Mouse (Mus musculus) limb, embryonic 10.5 days (tissue): ENCODE measurements around the gene Fam53b. TPM values are rescaled to one million over a fixed set of nuclear protein-coding genes. Genes with fewer than 3 reads are reported as not detected.

Experiments used
- DNase-seq: peaks from one replicate; pipeline ENCODE4 v3.0.0-alpha.2; 2017; ENCODE audit warnings: low spot score
- H3K27ac ChIP-seq: fragments of 300-500 bp; sonication (generic); 2 replicates; pipeline ENCODE4 v1.5.1; 2016; ENCODE audit warnings: mild to moderate bottlenecking
- H3K27me3 ChIP-seq: fragments of 300-500 bp; sonication (generic); 2 replicates; pipeline ENCODE4 v1.6.1; 2016; ENCODE audit warnings: low read depth, mild to moderate bottlenecking; ENCODE audit not compliant: poor library complexity, severe bottlenecking
- H3K36me3 ChIP-seq: fragments of 300-500 bp; sonication (generic); 2 replicates; pipeline ENCODE4 v1.6.1; 2016; ENCODE audit warnings: mild to moderate bottlenecking, moderate library complexity
- H3K4me1 ChIP-seq: fragments of 300-500 bp; sonication (generic); 2 replicates; pipeline ENCODE4 v1.6.1; 2016
- H3K4me3 ChIP-seq: fragments of 300-500 bp; sonication (generic); 2 replicates; pipeline ENCODE4 v1.5.1; 2016; ENCODE audit warnings: mild to moderate bottlenecking, moderate library complexity
- H3K9me3 ChIP-seq: fragments of 300-500 bp; sonication (generic); replicated peaks from 2 replicates; pipeline ENCODE4 v1.6.1; 2016; ENCODE audit warnings: mild to moderate bottlenecking
- WGBS: fragments of 180-500 bp; shearing (Covaris S2); methylation state at CpG from one replicate; pipeline ENCODE4 v1.1.7; 2016; 5-methylcytosine and 5-hydroxymethylcytosine counted together
- polyA plus RNA-seq: library from polyadenylated mRNA; unstranded; fragments of >200 nt; fragmentation: Nextera tagmentation; extraction: Ambion mirVana; gene quantifications from 2 replicates; pipeline ENCODE4 v1.2.1, GENCODE M21; 2016

The Fam53b gene
- polyA plus RNA-seq, 1 experiment from 2014 or later = 32.7 TPM

GRCm38 (mm10) chr7:132795141-132795540, 18.5 kb downstream of the Fam53b start:
- Histone ChIP-seq H3K4me3 (no peak overlapping the region), H3K27me3 (no peaks in the 10 kb centered on the region), H3K4me1 (peaks cover 28% of the 10 kb centered on the region), H3K27ac (no peak overlapping the region), H3K36me3 (peaks cover 19% of the 10 kb centered on the region), H3K9me3 (no peaks in the 10 kb centered on the region)
- WGBS = 92% methylated on average over 5 of the region's 5 CpGs
- DNase-seq = no peak

DNA sequence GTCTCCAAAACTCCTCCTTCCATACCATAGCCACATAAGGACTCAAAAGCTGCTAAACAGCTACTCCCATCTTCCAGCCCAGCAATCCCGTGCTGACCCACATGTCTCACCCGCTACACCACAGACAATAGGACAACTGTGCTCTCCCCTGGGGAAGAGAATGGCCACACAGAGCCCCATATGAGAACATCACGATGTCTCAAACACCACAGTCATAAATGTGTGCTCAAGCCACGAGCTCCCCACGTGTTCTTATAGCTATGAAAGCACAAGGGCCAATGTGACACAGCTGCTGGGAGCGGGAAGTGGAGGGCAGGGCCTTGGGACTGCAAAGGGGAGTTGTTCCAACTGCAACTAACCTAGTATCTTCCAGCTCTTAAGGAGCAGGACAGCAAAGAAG, 20.2 kb downstream of the Fam53b start:
- peaks cover 30% of the 10 kb centered on the region for H3K4me1 ChIP-seq
- H3K9me3 ChIP-seq = no peaks in the 10 kb centered on the region
- H3K27ac ChIP-seq = no peak overlapping the region
- H3K36me3 ChIP-seq = peaks cover 24% of the 10 kb centered on the region
- WGBS = 76% methylated on average over 6 of the region's 6 CpGs
- no peak overlapping the region for H3K4me3 ChIP-seq
- H3K27me3 ChIP-seq = no peaks in the 10 kb centered on the region
- DNase-seq = no peak

GRCm38 (mm10) chr7:132790447-132791219, 23.1 kb downstream of the Fam53b start:
- Histone ChIP-seq H3K36me3 (peaks cover 12% of the 10 kb centered on the region), H3K4me1 (peaks cover 41% of the 10 kb centered on the region), H3K9me3 (no peaks in the 10 kb centered on the region), H3K27ac (no peak overlapping the region), H3K4me3 (no peak overlapping the region), H3K27me3 (no peaks in the 10 kb centered on the region)
- WGBS = 90% methylated on average over 14 of the region's 14 CpGs
- no peak for DNase-seq

DNA sequence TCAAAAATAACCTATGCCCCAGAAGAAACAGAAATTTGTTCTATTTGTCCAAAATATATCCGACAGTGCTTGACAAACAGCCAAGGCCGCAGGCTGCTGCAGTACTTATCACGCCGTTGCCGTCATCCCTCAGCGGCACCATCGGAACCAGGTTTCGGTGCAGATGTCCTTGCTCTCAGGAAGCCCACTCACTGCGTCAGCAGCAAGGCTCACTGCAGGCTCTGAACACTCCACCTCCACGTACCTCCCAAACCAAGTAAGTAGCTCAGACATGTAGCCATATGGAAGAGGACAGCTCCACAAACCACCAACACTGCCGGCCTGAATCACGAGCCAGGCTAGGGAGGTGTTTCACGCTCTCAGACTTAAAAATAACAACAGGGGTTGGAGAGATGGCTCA, 24.9 kb downstream of the Fam53b start:
- H3K27me3 ChIP-seq = no peaks in the 10 kb centered on the region
- H3K9me3 ChIP-seq = no peaks in the 10 kb centered on the region
- H3K36me3 ChIP-seq = peaks cover 7% of the 10 kb centered on the region
- H3K27ac ChIP-seq = no peak overlapping the region
- H3K4me3 ChIP-seq = no peak overlapping the region
- 94% methylated on average over 13 of the region's 13 CpGs for WGBS
- DNase-seq = no peak
- peaks cover 47% of the 10 kb centered on the region for H3K4me1 ChIP-seq

GRCm38 (mm10) chr7:132787496-132788190, 26.0 kb downstream of the Fam53b start:
- no peaks in the 10 kb centered on the region for H3K27me3 ChIP-seq
- H3K9me3 ChIP-seq = no peaks in the 10 kb centered on the region
- no peak for DNase-seq
- H3K27ac ChIP-seq = no peak overlapping the region
- peaks cover 7% of the 10 kb centered on the region for H3K36me3 ChIP-seq
- H3K4me1 ChIP-seq = peaks cover 40% of the 10 kb centered on the region
- 89% methylated on average over 4 of the region's 4 CpGs for WGBS
- H3K4me3 ChIP-seq = no peak overlapping the region

DNA sequence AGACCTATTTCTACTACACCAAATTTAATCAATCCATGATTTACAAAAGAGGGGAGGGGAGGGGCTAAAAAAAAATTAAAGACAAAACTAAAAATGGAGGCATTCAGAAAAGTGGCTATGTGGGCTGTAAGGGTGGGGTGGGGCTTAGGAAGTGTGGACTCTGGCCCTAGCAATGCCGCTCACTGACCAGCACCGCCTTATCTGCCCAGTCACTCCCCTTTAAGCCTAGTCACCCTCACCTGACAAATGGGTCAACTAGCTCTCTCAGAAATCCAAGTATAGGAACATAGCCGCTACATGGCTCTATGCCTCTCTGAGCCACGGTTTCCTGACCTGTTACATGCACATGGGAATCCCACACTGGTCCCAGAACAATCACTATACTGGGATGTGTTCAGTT, 26.7 kb downstream of the Fam53b start:
- WGBS = 92% methylated on average over 4 of the region's 4 CpGs
- peaks cover 7% of the 10 kb centered on the region for H3K36me3 ChIP-seq
- H3K4me3 ChIP-seq = no peak overlapping the region
- DNase-seq = no peak
- H3K4me1 ChIP-seq = peaks cover 40% of the 10 kb centered on the region
- H3K27ac ChIP-seq = no peak overlapping the region
- no peaks in the 10 kb centered on the region for H3K27me3 ChIP-seq
- no peaks in the 10 kb centered on the region for H3K9me3 ChIP-seq

DNA sequence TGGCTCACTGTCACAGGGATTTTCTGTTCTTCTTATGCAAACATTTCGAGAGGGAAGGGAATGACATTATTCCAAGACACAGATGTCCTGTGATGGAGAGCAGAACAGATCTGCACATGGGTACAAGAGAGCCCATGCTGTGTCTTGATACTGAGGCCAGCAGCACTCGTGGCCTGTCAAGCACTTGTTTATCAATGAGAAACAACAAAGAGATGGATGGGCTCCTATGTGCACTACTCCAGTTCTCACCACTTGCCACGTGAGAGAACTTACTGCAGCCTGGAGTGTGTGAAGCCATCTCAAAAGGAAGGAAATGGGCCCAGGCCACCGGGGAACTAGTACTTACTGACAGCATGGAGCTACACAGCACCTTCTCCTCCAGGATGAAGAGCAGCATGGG, 27.2 kb downstream of the Fam53b start:
- DNase-seq = no peak
- whole genome bisulfite sequencing = 52% methylated on average over 4 of the region's 4 CpGs
- Histone ChIP-seq H3K27ac (no peak overlapping the region), H3K36me3 (peaks cover 7% of the 10 kb centered on the region), H3K27me3 (no peaks in the 10 kb centered on the region), H3K4me3 (no peak overlapping the region), H3K4me1 (peaks cover 41% of the 10 kb centered on the region), H3K9me3 (no peaks in the 10 kb centered on the region)

- WGBS = 81% methylated on average over 7 of the region's 7 CpGs
- DNase-seq = no peak
- H3K4me1 ChIP-seq = peaks cover 46% of the 10 kb centered on the region
Observed at GRCm38 (mm10) chr7:132786011-132786410, 27.7 kb downstream of the Fam53b start.

GRCm38 (mm10) chr7:132784101-132784500, 29.6 kb downstream of the Fam53b start:
- 88% methylated on average over 5 of the region's 5 CpGs for WGBS
- peaks cover 4% of the 10 kb centered on the region; the same call in 1 of the 2 replicates for H3K36me3 ChIP-seq
- no peaks in the 10 kb centered on the region for H3K27me3 ChIP-seq
- no peak overlapping the region for H3K4me3 ChIP-seq
- H3K9me3 ChIP-seq = no peaks in the 10 kb centered on the region
- peaks cover 44% of the 10 kb centered on the region for H3K4me1 ChIP-seq
- no peak for DNase-seq
- H3K27ac ChIP-seq = no peak overlapping the region

More at GRCm38 (mm10) chr7:132786011-132786410, 27.7 kb downstream of the Fam53b start:
- H3K27me3 ChIP-seq = no peaks in the 10 kb centered on the region
- no peak overlapping the region for H3K27ac ChIP-seq
- H3K4me3 ChIP-seq = no peak overlapping the region
- H3K36me3 ChIP-seq = peaks cover 7% of the 10 kb centered on the region
- H3K9me3 ChIP-seq = no peaks in the 10 kb centered on the region

DNA sequence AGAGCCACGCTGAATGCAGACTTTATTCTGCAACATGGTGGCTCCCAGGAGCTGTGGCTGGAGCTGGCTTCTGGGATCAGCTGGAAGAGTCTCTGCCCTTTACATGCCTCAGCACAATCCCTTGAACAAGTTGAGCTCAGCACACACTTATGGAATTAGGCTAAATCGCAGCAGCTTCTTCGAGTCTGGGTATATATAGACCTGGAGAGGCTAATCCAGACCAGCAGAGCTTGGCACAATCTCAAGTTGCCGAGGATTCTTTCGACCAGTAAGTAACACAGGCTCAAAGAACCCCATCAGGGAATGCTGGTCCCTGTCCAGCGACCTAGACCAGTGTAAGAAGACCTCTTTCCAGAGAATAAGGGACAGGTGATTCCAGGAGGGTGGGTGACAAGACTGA, 31.8 kb downstream of the Fam53b start:
- Histone ChIP-seq H3K36me3 (peaks cover 24% of the 10 kb centered on the region), H3K4me1 (peaks cover 45% of the 10 kb centered on the region), H3K4me3 (no peak overlapping the region), H3K9me3 (no peaks in the 10 kb centered on the region), H3K27ac (peak overlapping the region; percentile 38; the same call in 1 of the 2 replicates), H3K27me3 (no peaks in the 10 kb centered on the region)
- no peak for DNase-seq
- WGBS = 74% methylated on average over 6 of the region's 6 CpGs

DNA sequence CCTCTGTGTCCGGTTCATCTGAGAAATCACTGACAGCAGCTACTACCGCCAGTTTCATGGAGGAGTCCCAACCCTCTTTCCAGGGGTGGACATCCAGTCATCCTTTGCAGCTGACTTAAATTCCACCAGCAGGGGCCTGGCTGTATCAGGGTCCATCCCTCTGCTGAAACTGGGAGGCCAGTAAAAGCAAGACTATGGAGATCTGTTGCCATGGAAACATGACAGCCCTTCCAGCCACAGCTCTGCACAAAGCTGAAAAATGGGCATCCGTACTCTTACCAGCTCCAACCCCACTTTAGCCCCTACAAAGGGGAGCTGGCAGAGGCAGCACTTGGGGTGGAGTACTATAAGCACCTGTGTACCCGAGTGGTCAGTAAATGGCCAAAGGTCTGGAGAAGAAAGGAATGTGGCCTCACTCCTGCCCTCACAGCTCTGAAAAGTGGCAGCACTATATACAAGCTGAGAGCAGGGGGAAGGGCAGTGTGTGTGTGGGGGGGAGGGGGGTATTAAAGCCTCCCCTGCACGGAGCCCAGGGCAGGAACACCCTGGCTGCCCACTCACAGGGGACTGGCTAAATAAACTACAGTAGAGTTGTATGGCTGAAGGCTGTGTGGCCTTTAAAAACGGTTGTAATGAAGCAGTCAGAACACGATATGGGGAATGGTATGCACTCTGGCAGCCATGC, 32.4 kb downstream of the Fam53b start:
- peaks cover 41% of the 10 kb centered on the region for H3K4me1 ChIP-seq
- peaks cover 29% of the 10 kb centered on the region for H3K36me3 ChIP-seq
- H3K27ac ChIP-seq = peak overlapping the region; percentile 38
- 36% methylated on average over 7 of the region's 7 CpGs for WGBS
- H3K4me3 ChIP-seq = no peak overlapping the region
- DNase-seq = no peak
- no peaks in the 10 kb centered on the region for H3K9me3 ChIP-seq
- no peaks in the 10 kb centered on the region for H3K27me3 ChIP-seq

GRCm38 (mm10) chr7:132780611-132781010, 33.1 kb downstream of the Fam53b start:
- Histone ChIP-seq H3K4me3 (0 out of 2 replicates have a peak overlapping the region, but pooled peaks have one; percentile 7), H3K4me1 (peaks cover 34% of the 10 kb centered on the region), H3K27ac (peak overlapping the region; percentile 38; the same call in 1 of the 2 replicates), H3K36me3 (peaks cover 36% of the 10 kb centered on the region), H3K9me3 (no peaks in the 10 kb centered on the region), H3K27me3 (no peaks in the 10 kb centered on the region)
- DNase-seq = peak; percentile 37
- WGBS = 37% methylated on average over 4 of the region's 4 CpGs

DNA sequence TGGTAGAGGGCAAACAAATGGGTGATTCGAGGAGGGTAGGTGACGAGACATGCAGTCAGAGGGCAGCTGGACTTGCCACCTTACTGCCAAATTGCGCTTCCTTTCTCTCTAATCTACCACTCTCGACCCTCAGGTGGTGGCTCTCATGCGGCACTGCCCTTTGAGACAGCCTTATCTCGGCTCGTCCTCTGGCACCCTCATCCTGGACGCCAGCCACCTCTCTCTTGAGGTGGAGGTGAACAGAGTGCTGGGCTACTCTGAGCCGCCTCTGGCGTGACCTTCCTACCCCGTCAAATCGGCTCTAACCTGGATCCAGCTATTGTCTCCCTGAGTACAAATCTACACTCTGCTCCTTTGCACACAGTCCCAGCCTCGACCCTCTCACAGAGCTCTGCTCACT, 35.1 kb downstream of the Fam53b start:
- no peaks in the 10 kb centered on the region for H3K9me3 ChIP-seq
- peaks cover 27% of the 10 kb centered on the region for H3K4me1 ChIP-seq
- H3K4me3 ChIP-seq = no peak overlapping the region
- H3K36me3 ChIP-seq = peaks cover 55% of the 10 kb centered on the region
- no peak overlapping the region for H3K27ac ChIP-seq
- H3K27me3 ChIP-seq = no peaks in the 10 kb centered on the region
- DNase-seq = no peak
- WGBS = 83% methylated on average over 13 of the region's 13 CpGs
